Mouse (Mus musculus) large intestine, adult 2 months (tissue): Measurements from ENCODE around the gene Malrd1. TPM values are rescaled to one million over a fixed set of nuclear protein-coding genes. Genes with fewer than 3 reads are reported as not detected.

ENCODE experiments used
- DNase-seq: peaks from one replicate; pipeline ENCODE4 v3.0.0-alpha.2; 2012; ENCODE audit warnings: low read depth, low spot score
- WGBS: fragments of 180-500 bp; shearing (Covaris S2); methylation state at CpG from one replicate; pipeline ENCODE4 v1.1.7; 2018; 5-methylcytosine and 5-hydroxymethylcytosine counted together
- polyA plus RNA-seq: library from polyadenylated mRNA; depleted of rRNA; stranded (reverse); fragments of >200 nt; gene quantifications from 2 replicates; pipeline ENCODE4 v1.2.3, GENCODE M21; 2012; rRNA removed

Gene Malrd1
- polyA plus RNA-seq = 14.3 and 18.2 TPM in 2 replicates

- peak; percentile 25 for DNase-seq
- 17% methylated on average over 2 of the region's 2 CpGs for WGBS
Measured at GRCm38 (mm10) chr2:15526241-15526924, at the start of gene Malrd1. TSS of gene Malrd1 (plus strand) at chr2:15526479.

- 28% methylated on average over 1 of the region's 1 CpGs for WGBS
- no peak for DNase-seq
Measured at GRCm38 (mm10) chr2:15538643-15539042, 12.4 kb downstream of the Malrd1 start.

DNA sequence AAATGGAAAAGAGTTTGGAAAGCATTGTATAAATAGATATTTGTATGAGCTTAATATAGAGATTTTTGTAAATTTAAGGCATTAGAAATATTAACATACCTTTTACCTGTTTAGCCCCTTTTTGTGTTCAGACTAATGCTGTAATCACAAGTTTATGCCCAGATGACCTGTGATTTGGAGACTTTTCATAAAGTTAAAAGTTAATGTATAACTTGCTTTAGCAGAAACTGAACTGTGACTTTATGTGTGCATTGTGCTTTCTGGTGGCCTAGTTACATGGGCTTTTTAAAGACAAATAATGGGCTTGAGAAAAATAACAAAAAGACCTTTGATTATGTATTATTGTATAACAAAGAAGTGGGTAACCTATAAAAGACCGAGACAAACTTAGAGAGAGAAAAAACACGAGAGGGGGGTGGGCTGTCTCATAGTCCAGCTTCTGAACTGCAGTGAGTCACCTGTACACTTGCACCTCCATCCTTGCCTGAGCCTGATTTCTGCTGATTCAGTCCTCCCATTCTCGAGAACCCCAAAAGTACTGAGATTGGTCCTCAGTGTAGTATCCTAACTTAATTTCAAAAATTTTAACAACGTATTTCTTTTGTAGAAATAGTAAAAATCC, 87.2 kb downstream of the Malrd1 start:
- WGBS = 21% methylated on average over 4 of the region's 4 CpGs

DNA sequence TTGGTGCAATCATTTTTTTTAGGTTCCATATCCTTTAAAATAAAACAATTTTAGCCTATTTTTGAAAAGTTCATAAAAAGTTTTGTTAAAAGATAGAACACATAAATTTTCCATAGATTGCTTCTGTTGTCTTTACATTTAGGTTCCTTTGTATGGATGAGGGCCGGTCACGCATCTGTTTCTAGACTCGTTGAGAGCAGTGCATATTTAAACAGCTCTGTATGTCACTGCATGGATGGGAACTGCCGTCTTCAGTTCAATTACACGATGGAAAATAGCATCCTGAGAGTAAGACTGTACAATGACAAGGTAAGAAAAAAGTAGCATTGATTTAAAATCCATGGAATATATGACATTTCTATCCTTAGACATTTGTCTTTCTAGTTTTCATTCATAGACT, 87.7 kb downstream of the Malrd1 start:
- no peak for DNase-seq
- 69% methylated on average over 5 of the region's 5 CpGs for WGBS

More for the DNA sequence above, 87.2 kb downstream of the Malrd1 start:
- DNase-seq = no peak

GRCm38 (mm10) chr2:15635761-15636160, 109.5 kb downstream of the Malrd1 start:
- 84% methylated on average over 1 of the region's 1 CpGs for WGBS

DNA sequence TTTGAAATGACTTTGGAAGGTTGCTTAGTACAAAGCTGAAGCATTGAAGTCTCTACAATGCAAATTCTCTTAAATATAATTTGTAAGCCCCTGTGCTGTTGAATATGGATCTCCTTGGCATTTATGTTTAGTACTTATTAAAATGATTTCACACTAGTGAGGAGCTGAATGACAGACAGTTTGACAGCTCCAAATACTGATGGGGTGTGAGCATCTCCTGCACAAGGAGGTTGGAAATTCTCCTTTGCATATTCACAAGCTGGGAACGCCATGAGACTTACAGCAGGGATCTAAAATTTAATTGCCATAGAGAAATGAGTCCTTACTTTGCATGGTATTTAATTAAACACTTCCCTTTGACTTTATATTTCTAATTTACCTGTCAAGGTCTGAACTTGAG, 117.6 kb downstream of the Malrd1 start:
- DNase-seq = no peak
- WGBS = 84% methylated on average over 1 of the region's 1 CpGs

More at GRCm38 (mm10) chr2:15635761-15636160, 109.5 kb downstream of the Malrd1 start:
- no peak for DNase-seq

DNA sequence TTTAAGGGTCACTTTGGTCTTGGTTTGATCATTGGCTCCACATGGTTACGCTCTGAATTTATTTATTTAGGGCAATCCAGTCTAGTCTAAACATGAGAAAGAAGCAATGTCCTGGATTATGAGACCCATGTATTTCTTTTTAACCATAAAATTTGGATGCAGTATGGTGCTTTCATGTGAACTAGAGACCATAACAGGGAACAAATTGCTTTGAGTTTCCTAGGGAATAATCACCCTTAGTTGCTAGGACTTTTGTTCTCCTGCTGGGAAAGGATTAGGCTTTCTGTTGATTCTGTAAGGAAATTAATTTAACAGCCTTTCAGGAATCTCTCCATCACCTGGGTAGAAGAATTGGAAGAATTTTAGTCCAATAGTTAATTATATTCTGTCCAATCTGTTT, 130.1 kb downstream of the Malrd1 start:
- 68% methylated on average over 1 of the region's 1 CpGs for WGBS

DNA sequence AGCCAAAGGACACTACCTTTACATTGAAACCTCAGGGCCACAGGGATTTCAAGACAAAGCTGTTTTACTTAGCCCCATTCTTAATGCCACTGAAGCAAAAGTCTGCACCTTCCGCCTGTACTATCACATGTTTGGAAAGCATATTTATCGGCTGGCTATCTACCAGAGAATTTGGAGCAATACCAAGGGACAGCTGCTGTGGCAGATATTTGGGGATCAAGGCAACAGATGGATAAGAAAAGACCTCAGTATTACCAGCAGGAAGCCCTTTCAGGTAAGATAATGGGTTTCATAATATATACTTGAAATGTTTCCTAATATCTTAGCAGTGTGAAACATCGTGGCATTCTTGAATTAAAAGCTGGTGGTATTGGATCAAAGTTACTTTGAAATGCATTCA, 176.7 kb downstream of the Malrd1 start:
- WGBS = 82% methylated on average over 3 of the region's 3 CpGs
- no peak for DNase-seq

More for the DNA sequence above, 130.1 kb downstream of the Malrd1 start:
- DNase-seq = no peak

- DNase-seq = no peak
- WGBS = 84% methylated on average over 1 of the region's 1 CpGs
Measured at GRCm38 (mm10) chr2:15740945-15741344, 214.7 kb downstream of the Malrd1 start.

- 18% methylated on average over 4 of the region's 4 CpGs for WGBS
- no peak for DNase-seq
Measured at GRCm38 (mm10) chr2:15744979-15745688, 218.9 kb downstream of the Malrd1 start.

DNA sequence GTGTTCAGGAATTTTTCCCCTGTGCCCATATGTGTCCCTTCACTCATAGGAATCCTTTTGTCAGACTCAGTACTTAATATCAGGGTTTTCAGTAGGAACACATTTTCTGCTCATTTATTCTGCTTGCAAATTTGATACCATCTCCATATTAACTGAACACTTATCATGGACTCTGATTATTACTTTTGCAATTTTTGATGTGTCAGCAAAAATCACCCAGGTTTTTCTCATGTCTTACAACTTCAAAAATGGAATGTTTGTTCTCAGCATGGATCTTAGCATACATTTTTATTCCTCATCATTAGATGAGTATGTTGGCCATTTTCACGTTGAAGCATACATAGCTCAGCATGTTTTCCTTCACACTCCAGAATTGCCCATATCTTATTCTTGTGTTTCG, 258.5 kb downstream of the Malrd1 start:
- WGBS = 85% methylated on average over 2 of the region's 2 CpGs
- no peak for DNase-seq

DNA sequence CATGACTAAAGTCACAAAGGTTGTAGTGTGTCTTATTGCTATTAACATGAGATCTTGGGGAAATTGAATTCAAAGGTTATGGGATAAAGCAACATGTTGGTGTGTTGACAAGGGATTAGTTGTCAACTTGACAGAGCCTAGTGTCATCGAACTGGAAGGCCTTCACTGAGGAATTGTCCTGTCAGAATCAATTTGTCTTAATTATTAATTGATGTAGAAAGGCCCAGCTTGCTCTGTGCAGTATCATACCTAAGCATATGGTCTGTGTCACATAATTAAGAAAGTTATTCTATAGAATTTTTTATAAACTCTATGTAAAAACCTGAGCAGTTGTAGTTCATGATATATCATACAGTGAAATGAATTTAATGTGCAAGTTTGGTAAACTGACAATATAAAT, 289.4 kb downstream of the Malrd1 start:
- DNase-seq = no peak
- 69% methylated on average over 1 of the region's 1 CpGs for WGBS

- DNase-seq = no peak
- WGBS = 28% methylated on average over 7 of the region's 7 CpGs
Measured at GRCm38 (mm10) chr2:15869380-15869779, 343.1 kb downstream of the Malrd1 start.

DNA sequence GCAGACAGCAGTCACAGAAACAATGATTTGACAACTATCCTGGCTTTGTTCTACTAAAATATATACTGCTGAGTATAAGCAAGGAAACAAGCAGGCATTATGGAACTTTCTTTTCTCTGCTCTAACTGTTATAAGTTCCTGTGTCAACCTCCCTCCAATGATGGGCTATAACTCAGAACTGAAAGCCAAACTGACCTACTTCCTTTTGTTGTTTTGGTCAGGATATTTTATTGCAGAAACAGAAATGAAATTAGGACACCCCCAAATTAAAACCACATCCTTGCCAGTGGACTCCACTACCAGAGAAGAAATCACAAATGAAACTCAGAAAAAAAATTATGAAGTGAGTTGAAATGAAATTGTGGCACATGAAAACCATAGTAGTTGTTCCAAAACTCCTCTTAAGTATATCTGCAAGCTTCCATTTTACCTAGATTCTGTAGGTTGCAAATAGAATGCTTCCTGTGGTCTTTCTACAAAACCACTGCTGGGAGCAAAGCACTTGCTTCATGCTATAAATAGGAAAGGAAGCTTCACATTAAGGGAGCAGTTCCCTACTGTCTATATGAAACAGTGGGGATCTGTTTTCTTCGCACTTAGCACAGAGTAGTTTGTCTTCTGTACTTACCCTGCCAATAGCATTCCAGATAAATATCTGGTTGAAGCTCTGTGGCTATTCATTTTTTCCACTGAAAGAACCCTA, 367.3 kb downstream of the Malrd1 start:
- DNase-seq = no peak
- 69% methylated on average over 1 of the region's 1 CpGs for WGBS

DNA sequence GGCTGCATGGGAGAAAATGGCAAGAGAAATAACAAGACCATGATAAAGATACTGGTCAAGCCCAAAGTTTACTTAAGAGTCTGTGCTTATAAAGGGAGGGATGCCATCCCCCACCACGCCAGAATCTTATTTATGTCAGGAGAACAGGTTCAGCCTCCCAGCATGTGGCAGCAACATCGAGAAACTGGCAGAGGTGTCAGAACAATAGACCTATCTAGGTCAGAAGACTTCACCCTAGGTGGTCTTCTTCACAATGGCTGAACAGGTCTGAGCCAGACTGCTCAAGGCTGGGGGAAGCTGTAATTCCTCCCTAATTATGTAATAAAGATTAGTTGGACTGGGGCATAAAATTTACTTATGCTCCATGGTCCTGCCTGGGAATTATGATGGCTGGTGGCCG, 399.2 kb downstream of the Malrd1 start:
- DNase-seq = no peak
- 38% methylated on average over 3 of the region's 3 CpGs for WGBS

DNA sequence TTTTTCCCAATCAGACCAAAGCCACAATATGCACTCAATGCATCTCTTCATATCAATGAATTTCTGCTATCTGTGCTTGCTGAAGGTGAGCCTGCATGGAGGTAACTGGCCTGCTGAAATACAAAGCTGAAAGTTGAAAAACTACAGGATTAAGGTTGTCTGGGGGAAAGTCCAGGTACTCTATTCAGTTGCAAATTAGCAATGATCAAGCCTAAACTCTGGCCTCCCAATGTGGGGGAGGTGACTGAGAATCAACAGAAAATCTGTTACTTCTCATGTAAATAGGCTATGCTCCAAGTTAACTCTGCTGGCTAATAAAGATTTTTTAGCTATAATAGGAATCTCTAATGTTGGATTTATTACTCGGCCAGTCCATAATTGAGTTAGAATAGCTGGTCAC, 399.8 kb downstream of the Malrd1 start:
- DNase-seq = no peak
- WGBS = 70% methylated on average over 1 of the region's 1 CpGs

GRCm38 (mm10) chr2:15931479-15931878, 405.2 kb downstream of the Malrd1 start:
- 83% methylated on average over 1 of the region's 1 CpGs for WGBS
- no peak for DNase-seq

DNA sequence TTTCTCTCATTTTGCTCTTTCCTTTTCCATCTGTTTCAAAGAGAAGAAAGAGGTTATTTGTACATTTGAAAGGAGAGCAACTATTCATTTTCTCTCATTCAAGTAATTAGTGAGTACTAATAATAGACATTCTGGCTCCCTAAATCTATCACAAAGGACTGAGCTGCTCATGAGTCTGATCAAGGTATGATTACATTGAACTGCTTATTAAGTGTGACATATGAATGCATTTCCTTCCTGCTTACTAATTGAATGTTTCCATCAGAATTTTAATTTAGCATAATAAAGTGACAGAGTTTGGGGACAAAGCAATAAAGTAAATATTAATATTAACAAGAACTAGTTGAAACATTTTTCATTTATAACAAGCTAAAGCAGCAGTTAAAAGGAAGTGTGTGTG, 405.6 kb downstream of the Malrd1 start:
- DNase-seq = no peak

GRCm38 (mm10) chr2:15932340-15932739, 406.1 kb downstream of the Malrd1 start:
- no peak for DNase-seq
- WGBS = 70% methylated on average over 1 of the region's 1 CpGs

- WGBS = 39% methylated on average over 2 of the region's 2 CpGs
Measured at GRCm38 (mm10) chr2:16002925-16003324, 476.6 kb downstream of the Malrd1 start.

More at GRCm38 (mm10) chr2:16002925-16003324, 476.6 kb downstream of the Malrd1 start:
- DNase-seq = no peak
